Mouse (Mus musculus) B cell, adult 2 months (primary cell): Measurements from ENCODE around the gene Ccnf.

Source experiments
- DNase-seq, 2 experiments: peaks; one replicate each; pipeline ENCODE4 v3.0.0; 2022

Ccnf gene

GRCm38 (mm10) chr17:24199741-24200140 lies 51.5 kb downstream of the Ccnf start:
- DNase-seq: no peak

GRCm38 (mm10) chr17:24199252-24199651 lies 52.0 kb downstream of the Ccnf start:
- DNase-seq: no peak

GRCm38 (mm10) chr17:24197032-24197824 lies 54.1 kb downstream of the Ccnf start:
- no peak for DNase-seq

- DNase-seq: no peak
These were observed 55.9 kb downstream of the Ccnf start for GRCm38 (mm10) chr17:24195349-24195748.

GRCm38 (mm10) chr17:24193769-24194168 lies 57.5 kb downstream of the Ccnf start:
- DNase-seq: no peak

- peak; percentile 32 to 42 for DNase-seq
These were observed 58.0 kb downstream of the Ccnf start for GRCm38 (mm10) chr17:24193268-24193667.

- DNase-seq: peak; percentile 44 to 45
These were observed 58.4 kb downstream of the Ccnf start for GRCm38 (mm10) chr17:24192848-24193247.

- DNase-seq: no peak
These were observed 59.8 kb downstream of the Ccnf start for GRCm38 (mm10) chr17:24191481-24191880.

- no peak for DNase-seq
These were observed 60.4 kb downstream of the Ccnf start for GRCm38 (mm10) chr17:24190934-24191333.

- DNase-seq: no peak
These were observed 77.0 kb downstream of the Ccnf start for GRCm38 (mm10) chr17:24174259-24174658.

- peak; percentile 82 to 84 for DNase-seq
These were observed 77.9 kb downstream of the Ccnf start for GRCm38 (mm10) chr17:24173423-24173822.
